Mouse (Mus musculus): Measurements from ENCODE around the gene Zfp64. TPM values are rescaled to one million over a fixed set of nuclear protein-coding genes. Genes with fewer than 3 reads are reported as not detected.
"Not testable (repeated sequence)": the region's sequence is repeated elsewhere in the genome, so short reads cannot be mapped to it uniquely, and the experiment has no call there.

Zfp64 gene
- polyA plus RNA-seq, 1 experiment from 2014 or later = 23.9 TPM

DNA sequence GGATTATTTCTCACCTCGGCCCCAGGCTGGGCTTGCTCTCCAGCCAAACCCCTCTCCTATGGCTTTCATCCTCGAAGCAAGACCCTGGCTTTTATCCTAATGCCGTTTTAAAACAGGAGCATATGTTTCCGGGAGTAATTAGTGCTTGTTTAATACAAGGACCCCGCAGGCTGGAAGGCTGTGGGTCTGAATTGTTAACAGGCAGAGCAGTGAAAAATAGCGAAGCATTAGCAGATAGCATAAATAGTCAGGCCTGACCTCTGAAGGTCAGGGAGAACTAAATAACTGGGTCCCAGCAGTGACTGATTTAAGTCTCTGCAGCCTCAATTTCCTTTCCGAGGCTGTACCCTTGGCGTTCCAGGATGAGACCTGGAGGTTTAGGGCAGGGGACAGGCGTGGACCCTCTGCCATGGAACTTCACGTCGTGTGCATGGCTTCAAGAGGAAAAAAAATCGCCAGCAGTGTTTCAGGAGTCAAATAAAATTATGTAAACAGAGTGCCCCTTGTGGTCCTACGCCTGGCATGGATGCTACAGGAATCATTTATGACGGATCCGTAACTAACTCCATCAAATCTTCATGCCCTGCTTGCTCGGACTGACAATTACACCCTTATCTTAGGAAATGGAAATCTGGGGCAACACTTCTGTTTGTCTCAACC lies 95.2 kb downstream of the Zfp64 start:
- Histone ChIP-seq H3K9me3 (no peaks in the 10 kb centered on the region), H3K4me3 (no peak overlapping the region), H3K4me1 (replicated peaks) (peaks cover 15% of the 10 kb centered on the region), H3K27ac (replicated peaks) (no peak overlapping the region), H3K4me2 (no peak overlapping the region), H3K9ac (no peak overlapping the region), H3K27me3 (0 out of 2 replicates have a peak, but pooled peaks cover 5% of the 10 kb centered on the region), H3K36me3 (no peaks in the 10 kb centered on the region)
- 6% methylated on average over 16 of the region's 16 CpGs for WGBS
- no peak for ATAC-seq (ENCODE audit: low read depth)

DNA sequence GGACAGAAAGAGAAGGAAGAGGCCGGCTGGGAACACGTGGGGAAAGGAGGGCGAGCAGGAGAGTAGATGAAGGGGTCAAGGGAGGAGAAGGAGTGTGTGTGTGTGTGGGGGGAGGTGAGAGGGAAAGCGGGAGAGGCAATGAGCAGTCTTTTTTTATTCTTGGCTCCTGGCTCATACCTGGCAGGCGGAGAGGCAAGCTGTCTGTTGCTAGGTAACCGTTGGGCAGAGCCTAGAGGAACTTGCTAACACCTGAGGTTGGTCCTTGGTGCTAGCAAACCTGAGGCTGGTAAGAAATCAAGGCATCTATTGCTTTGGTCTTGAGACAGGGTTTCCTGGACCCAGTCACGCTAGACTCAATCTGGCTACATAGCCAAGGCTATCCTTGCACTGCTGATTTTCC lies 98.7 kb downstream of the Zfp64 start:
- no peak overlapping the region for H3K4me3 ChIP-seq
- 66% methylated on average over 7 of the region's 7 CpGs for WGBS
- H3K27me3 ChIP-seq = 0 out of 2 replicates have a peak, but pooled peaks cover 5% of the 10 kb centered on the region
- H3K9ac ChIP-seq = no peak overlapping the region
- H3K4me2 ChIP-seq = no peak overlapping the region
- H3K36me3 ChIP-seq = no peaks in the 10 kb centered on the region
- no peak for ATAC-seq (ENCODE audit: low read depth)
- H3K9me3 ChIP-seq = no peaks in the 10 kb centered on the region
- H3K27ac ChIP-seq (replicated peaks) = no peak overlapping the region
- H3K4me1 ChIP-seq (replicated peaks) = peaks cover 15% of the 10 kb centered on the region

DNA sequence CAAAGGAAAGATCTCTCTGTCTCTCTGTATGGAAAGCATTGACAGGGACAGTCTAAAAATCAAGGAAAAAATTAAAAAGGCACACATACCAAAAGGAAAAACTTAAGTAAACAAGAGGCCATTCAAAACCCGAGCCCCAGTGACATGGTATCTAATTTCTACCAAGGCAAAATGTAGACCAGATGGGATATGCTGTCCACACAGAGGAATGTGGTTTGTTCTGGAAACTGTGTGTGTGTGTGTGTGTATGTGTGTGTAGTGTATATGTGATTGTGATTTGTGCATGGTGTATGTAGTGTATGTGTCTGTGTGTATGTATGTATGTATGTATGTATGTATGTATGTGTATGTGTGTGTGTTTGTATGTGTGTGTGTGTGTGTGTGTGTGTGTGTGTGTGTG lies 100.6 kb downstream of the Zfp64 start:
- H3K27me3 ChIP-seq = 0 out of 2 replicates have a peak, but pooled peaks cover 5% of the 10 kb centered on the region
- no peak overlapping the region for H3K4me3 ChIP-seq
- H3K9me3 ChIP-seq = no peaks in the 10 kb centered on the region
- H3K27ac ChIP-seq (replicated peaks) = no peak overlapping the region
- no peak overlapping the region for H3K4me2 ChIP-seq
- peaks cover 2% of the 10 kb centered on the region for H3K4me1 ChIP-seq (replicated peaks)
- no peak for ATAC-seq (ENCODE audit: low read depth)
- H3K36me3 ChIP-seq = no peaks in the 10 kb centered on the region
- no peak overlapping the region for H3K9ac ChIP-seq
- 72% methylated on average over 1 of the region's 1 CpGs for WGBS

DNA sequence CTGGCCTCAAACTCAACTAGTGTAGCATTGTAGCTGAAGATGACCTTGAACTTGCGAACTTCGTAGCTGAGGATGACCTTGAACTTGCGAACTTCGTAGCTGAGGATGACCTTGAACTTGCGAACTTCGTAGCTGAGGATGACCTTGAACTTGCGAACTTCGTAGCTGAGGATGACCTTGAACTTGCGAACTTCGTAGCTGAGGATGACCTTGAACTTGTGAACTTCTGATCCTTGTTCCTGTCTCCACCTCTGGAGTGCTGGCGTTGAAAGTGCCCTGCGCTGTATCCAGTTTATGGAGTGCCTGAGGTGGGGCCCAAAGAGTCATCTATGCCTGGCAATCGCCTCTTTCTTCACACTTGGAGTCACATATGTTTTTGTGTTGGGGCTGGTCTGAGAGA lies 101.5 kb downstream of the Zfp64 start:
- H3K36me3 ChIP-seq; H3K27me3 ChIP-seq; H3K4me2 ChIP-seq; H3K27ac ChIP-seq (replicated peaks); ATAC-seq (ENCODE audit: low read depth); H3K4me3 ChIP-seq; H3K9ac ChIP-seq; H3K9me3 ChIP-seq; H3K4me1 ChIP-seq (replicated peaks): not testable (repeated sequence)
- 89% methylated on average over 13 of the region's 13 CpGs for WGBS

DNA sequence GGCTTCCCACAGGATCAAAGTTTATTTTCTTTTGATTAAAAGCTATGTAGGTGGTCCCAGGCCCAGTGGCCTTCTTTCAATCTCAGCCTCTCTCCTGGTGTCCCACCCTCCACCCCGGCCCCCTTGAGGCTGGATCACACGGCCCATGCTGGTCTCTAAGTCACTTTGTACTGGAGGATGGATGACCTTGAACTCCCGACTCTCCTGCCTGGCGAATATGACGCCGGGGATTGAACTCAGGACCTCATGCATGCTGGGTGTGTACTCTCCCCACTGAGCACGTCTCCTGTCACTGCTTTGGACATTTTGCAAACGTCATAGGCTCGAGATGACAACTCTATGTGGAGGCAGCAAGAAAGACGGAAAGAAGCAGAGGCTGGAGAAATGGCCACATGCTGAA lies 103.8 kb downstream of the Zfp64 start:
- no peak overlapping the region for H3K27ac ChIP-seq (replicated peaks)
- no peak overlapping the region for H3K4me2 ChIP-seq
- no peaks in the 10 kb centered on the region for H3K36me3 ChIP-seq
- H3K4me1 ChIP-seq (replicated peaks) = 0 out of 2 replicates have a peak, but pooled peaks cover 3% of the 10 kb centered on the region
- no peak overlapping the region for H3K4me3 ChIP-seq
- WGBS = 61% methylated on average over 10 of the region's 10 CpGs
- no peak overlapping the region for H3K9ac ChIP-seq
- H3K9me3 ChIP-seq = no peaks in the 10 kb centered on the region
- no peak for ATAC-seq (ENCODE audit: low read depth)
- 0 out of 2 replicates have a peak, but pooled peaks cover 5% of the 10 kb centered on the region for H3K27me3 ChIP-seq

DNA sequence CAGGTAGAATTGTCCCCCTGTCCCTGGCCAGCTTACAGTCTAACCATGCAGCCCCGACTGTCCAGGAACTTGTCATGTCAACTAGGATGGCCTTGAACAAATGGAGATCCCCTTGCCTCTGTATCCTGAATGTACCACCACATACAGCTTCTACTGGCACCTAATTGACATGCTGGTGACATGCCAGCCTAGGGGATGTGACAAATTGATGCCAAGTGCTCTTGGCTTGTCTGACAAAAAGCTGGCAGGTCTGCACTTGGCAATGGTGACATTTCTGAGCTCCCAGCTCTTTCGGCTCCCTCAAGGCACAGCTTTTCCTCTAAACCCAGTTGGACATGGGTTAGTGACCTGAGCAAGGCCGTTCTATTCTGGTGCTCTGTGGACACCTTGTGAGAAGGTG lies 106.8 kb downstream of the Zfp64 start:
- Histone ChIP-seq H3K4me1 (replicated peaks) (0 out of 2 replicates have a peak, but pooled peaks cover 3% of the 10 kb centered on the region), H3K36me3 (no peaks in the 10 kb centered on the region), H3K9ac (no peak overlapping the region), H3K27me3 (no peaks in the 10 kb centered on the region), H3K27ac (replicated peaks) (no peak overlapping the region), H3K9me3 (no peaks in the 10 kb centered on the region), H3K4me2 (no peak overlapping the region), H3K4me3 (no peak overlapping the region)
- WGBS = 84% methylated on average over 3 of the region's 3 CpGs
- no peak for ATAC-seq (ENCODE audit: low read depth)

DNA sequence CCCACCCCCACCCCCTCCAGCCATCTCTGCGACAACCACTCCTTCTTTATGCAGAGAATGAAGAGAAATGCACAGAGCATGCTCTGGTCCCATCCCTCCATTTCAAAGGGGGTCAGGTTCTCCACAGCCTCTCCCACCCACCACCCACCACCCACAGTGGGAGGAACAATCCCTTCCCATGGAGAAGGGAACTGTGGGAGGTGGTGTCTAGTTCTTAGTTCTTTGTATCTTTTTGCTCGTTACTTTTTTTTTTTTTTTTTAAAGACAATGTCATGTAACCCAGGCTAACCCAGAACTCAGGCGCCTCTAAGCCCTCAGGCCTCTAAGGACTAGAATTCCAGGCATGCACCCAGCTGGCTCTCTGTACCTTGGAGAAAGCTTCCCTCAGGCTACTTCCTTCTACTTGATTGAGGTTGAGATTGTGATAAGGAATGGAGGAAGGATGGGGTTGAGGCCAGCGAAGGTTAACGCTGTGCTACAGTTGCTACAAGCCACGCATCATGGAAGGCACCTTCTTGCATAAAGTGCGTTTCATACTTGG lies 109.1 kb downstream of the Zfp64 start:
- Histone ChIP-seq H3K4me2 (no peak overlapping the region), H3K9me3 (no peaks in the 10 kb centered on the region), H3K27me3 (peaks cover 18% of the 10 kb centered on the region; the same call in 1 of the 2 replicates), H3K27ac (replicated peaks) (no peak overlapping the region), H3K4me1 (replicated peaks) (peaks cover 10% of the 10 kb centered on the region), H3K4me3 (no peak overlapping the region), H3K36me3 (no peaks in the 10 kb centered on the region), H3K9ac (no peak overlapping the region)
- no peak for ATAC-seq (ENCODE audit: low read depth)
- WGBS = 80% methylated on average over 7 of the region's 7 CpGs

Other genes starting within 250 kb of the Zfp64 start
- gene Atp9a, start 213.2 kb downstream of the Zfp64 start, polyA plus RNA-seq (2015; fragmentation: Nextera tagmentation; extraction: Ambion mirVana) = 58.9 and 72.6 TPM in 2 replicates
- gene Sall4, start 187.6 kb downstream of the Zfp64 start, polyA plus RNA-seq (2015; fragmentation: Nextera tagmentation; extraction: Ambion mirVana) = 0.81 and 3.1 TPM in 2 replicates